Mouse (Mus musculus) B cell, adult 62 days (primary cell): ENCODE measurements around the gene Tubal3. TPM values are rescaled to one million over a fixed set of nuclear protein-coding genes. Genes with fewer than 3 reads are reported as not detected.

Experiments
- total RNA-seq: library from RNA; stranded (reverse); gene quantifications from 4 replicates; pipeline ENCODE4 v1.2.4, GENCODE M21; 2023

Gene Tubal3
- not detected in 4 replicates for total RNA-seq

GRCm38 (mm10) chr13:3917571-3918311 is at the start of gene Tubal3, which contains the start of gene Net1:
Gene Tubal3, plus strand, starts transcription at chr13:3918274.
Gene Net1, minus strand, starts transcription at chr13:3918220.

GRCm38 (mm10) chr13:3945249-3945648 is 27.2 kb downstream of the Tubal3 start, which contains the start of gene Ucn3:
Gene Ucn3, minus strand, starts transcription at chr13:3945349.

Other genes starting within 250 kb of the Tubal3 start
- gene Calml3, start 114.0 kb upstream of the Tubal3 start, total RNA-seq, result not detected in 4 replicates
- gene Calm4, start 80.5 kb upstream of the Tubal3 start, total RNA-seq, result not detected in 4 replicates
- gene Calm5, start 64.1 kb upstream of the Tubal3 start, total RNA-seq, result not detected in 4 replicates
- gene Net1, start 54 bp upstream of the Tubal3 start, total RNA-seq, result 28.7 to 35.1 TPM (median 32.3 TPM) in 4 replicates
- not detected in 4 replicates for gene Ucn3, start 27.1 kb downstream of the Tubal3 start, total RNA-seq
- gene Akr1c14, start 130.7 kb downstream of the Tubal3 start, total RNA-seq, result not detected in 4 replicates
- gene Akr1c18, start 232.4 kb downstream of the Tubal3 start, total RNA-seq, result not detected in 4 replicates